Mouse (Mus musculus): Measurements from ENCODE around the gene Samd4.

GRCm38 (mm10) chr14:46990450-46990849 is 107.8 kb downstream of the Samd4 start:
- TF ChIP-seq GATA1 (IDR thresholded peaks at IDR 0.05; ENCODE audit: borderline replicate concordance, low read length) (no peak), FLI1 (IDR thresholded peaks at IDR 0.05; ENCODE audit: low read length) (no peak)

Measured in megakaryocyte, embryonic 14.5 days (primary cell).